Mouse (Mus musculus): ENCODE measurements at regions not wholly inside any gene's neighbourhood (a gene's known extent, or its start where the extent isn't known, plus 50 kb on each side); places are given as distances from the start of the nearest gene placed in this dataset.
"Not testable (repeated sequence)": the region's sequence is repeated elsewhere in the genome, so short reads cannot be mapped to it uniquely, and the experiment has no call there.

GRCm38 (mm10) chr10:69044171-69044651 lies 107.0 kb upstream of the Rhobtb1 start:
- peak; percentile 50 for DNase-seq (ENCODE audit: low spot score)

- no peak for DNase-seq (ENCODE audit: low spot score)
These were observed 106.0 kb upstream of the Rhobtb1 start for GRCm38 (mm10) chr10:69045275-69045674.

- no peak for DNase-seq (ENCODE audit: low spot score)
These were observed 105.2 kb upstream of the Rhobtb1 start for GRCm38 (mm10) chr10:69046008-69046555.

- DNase-seq (ENCODE audit: low spot score) = no peak
These were observed 73.2 kb upstream of the Rhobtb1 start for GRCm38 (mm10) chr10:69078008-69078407.

- DNase-seq (ENCODE audit: low spot score) = no peak
These were observed 65.0 kb upstream of the Rhobtb1 start for GRCm38 (mm10) chr10:69086184-69086583.

GRCm38 (mm10) chr10:69091872-69092271 lies 59.4 kb upstream of the Rhobtb1 start:
- no peak for DNase-seq (ENCODE audit: low spot score)

- no peak for DNase-seq (ENCODE audit: low spot score)
These were observed 51.2 kb upstream of the Rhobtb1 start for GRCm38 (mm10) chr10:69100021-69100420.

- not testable (repeated sequence) for DNase-seq (ENCODE audit: low spot score)
These were observed 50.5 kb upstream of the Rhobtb1 start for GRCm38 (mm10) chr10:69100742-69101141.
